Mouse (Mus musculus) R1 (cell line): ENCODE data around the gene Magi2.
A peak's percentile ranks its signal among the peaks of the same experiment; 100 is the strongest.

ENCODE experiments used
- DNase-seq: peaks from one replicate; pipeline ENCODE4 v3.0.0-alpha.2; 2018; ENCODE audit warnings: low read depth, low spot score

Magi2 gene

DNA sequence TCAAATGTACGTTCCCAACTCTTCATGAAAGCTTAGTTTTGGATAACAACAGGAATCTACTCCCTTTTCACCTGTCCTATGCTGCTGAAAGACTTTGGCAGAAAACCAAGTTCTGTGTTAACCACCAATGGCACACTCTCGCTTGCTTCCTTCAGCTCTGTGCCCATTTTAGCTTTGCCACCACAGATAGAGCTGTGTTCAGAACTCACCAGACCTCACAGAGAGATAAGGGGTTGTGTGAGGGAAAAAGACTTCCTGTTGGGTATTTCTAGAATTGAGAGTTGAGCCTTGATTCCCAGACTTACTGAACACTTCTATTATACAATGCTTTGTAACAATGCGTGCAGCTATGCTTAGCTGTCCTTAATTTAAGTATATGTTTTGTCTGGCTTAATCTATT is 705.3 kb downstream of the Magi2 start:
- DNase-seq = no peak

DNA sequence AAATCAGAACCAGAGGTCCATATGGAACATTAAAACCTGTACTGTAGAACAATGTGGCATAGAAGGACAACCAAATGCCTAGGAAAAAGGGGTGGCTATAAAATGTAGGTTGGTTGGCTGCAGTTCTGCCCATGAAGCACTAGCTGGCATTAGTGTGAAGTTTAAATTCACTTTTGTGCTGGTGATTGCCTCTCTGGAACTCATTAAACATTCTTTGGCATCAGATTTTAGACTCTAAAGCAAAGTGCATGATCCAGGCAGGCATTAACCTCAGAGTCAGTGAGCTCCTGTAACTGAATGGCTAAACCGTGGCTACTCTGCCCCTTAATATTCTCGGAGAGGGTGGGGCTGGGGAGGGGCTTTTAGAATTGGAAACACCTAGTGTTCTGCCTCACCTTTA is 706.4 kb downstream of the Magi2 start:
- no peak for DNase-seq

DNA sequence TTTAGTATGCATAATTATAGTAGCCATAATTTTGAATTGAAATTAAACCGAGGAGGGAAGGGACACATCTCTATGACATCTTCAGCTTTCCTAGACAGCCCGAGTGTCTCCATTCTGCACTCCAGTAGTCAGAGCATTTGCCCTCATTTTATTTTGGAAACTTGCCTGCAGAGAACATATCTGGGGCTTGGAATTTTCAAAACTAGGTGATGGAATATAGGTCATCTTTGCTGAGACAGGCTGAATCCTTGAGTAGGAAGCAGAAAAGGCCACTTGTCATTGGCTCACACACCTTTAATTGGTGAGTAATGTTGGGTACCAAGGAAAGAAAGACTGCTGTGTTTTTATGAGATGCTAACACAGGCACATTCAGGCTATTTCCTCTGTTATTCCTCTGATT is 724.3 kb downstream of the Magi2 start:
- DNase-seq = no peak

GRCm38 (mm10) chr5:19964113-19964512 is 737.3 kb downstream of the Magi2 start:
- no peak for DNase-seq

DNA sequence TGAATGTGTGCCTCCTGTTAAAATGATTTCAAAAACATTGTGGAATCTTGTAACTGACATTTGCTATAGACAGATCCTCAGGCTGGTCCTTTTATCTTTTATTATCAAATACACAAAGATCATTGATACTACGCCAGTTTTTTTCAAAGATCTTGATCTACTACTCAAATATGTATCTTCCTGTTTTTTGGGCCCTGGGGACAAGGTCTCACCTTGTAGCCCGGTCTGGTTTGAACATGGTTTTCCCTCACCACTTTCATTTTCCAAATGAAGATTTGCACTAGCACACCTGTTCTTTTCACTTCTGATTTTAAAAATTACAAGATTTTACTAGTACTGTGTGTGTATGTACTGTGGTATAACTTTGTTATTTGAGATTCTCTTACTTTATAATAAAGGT is 745.9 kb downstream of the Magi2 start:
- DNase-seq = no peak

DNA sequence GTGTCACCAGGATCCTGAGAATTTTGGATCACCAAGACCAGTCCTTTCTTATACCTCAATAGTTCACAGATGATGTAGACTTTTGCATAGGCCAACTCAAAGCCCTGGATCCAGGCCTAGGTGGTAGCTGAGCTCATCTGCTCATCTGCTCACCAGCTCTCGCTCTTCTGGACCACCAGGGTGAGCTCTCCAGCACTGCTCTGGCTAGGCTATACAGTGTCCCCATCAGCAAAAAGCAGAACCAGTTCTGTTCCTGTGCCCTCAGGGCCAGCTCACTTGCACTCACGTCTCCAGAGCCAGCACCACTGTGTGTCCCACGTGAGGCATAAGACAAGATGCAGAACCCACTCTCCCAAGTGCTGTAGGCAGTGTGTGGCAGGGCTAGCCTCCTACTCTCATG is 747.0 kb downstream of the Magi2 start:
- DNase-seq = no peak

- DNase-seq = no peak
Measured at GRCm38 (mm10) chr5:19981518-19981917, 754.7 kb downstream of the Magi2 start.

- no peak for DNase-seq
Measured at GRCm38 (mm10) chr5:19982031-19982430, 755.2 kb downstream of the Magi2 start.

- no peak for DNase-seq
Measured at GRCm38 (mm10) chr5:19999486-19999885, 772.6 kb downstream of the Magi2 start.

- no peak for DNase-seq
Measured at GRCm38 (mm10) chr5:19999912-20000311, 773.1 kb downstream of the Magi2 start.

DNA sequence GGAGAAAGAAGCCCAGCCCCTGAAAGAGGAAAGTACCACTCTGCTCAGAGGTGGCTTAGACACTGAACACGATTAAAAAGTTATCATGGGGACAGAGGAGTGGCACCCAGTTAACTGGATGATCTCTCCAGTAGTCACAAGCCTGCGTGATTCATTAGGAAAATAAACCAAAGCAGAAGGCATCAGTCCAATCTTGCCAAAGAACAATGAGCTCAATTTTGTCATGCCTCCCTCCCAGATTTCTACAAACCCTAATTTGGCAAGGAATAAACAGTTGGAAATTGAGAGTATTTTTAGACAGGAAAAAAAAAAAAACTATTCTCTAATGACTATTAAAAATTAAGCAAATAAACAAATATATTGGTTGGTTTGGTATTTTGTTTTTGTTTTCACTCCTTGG is 779.8 kb downstream of the Magi2 start:
- no peak for DNase-seq

GRCm38 (mm10) chr5:20007246-20007645 is 780.4 kb downstream of the Magi2 start:
- DNase-seq = no peak

- no peak for DNase-seq
Measured at GRCm38 (mm10) chr5:20010210-20010609, 783.4 kb downstream of the Magi2 start.

GRCm38 (mm10) chr5:20018063-20018462 is 791.2 kb downstream of the Magi2 start:
- DNase-seq = peak; percentile 5

DNA sequence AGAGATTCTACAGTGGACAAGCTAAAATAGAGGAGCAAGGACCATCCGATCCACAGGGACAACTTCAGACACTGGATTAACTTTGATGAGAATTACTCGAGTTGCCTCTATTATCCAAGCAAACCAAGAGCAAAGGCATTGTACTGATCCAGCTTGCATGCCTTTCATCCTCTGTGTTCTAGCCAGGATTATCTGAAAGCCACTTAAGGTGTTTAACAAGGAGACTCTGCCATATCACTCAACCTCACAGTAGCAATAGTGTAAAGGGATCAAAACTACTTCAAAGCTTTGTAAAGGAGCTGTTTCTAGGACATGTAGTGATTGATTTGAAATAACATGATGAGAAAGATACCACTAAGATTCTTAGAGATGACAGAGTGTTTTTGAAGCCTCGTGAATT is 819.8 kb downstream of the Magi2 start:
- DNase-seq = no peak

GRCm38 (mm10) chr5:20048386-20048785 is 821.5 kb downstream of the Magi2 start:
- no peak for DNase-seq

DNA sequence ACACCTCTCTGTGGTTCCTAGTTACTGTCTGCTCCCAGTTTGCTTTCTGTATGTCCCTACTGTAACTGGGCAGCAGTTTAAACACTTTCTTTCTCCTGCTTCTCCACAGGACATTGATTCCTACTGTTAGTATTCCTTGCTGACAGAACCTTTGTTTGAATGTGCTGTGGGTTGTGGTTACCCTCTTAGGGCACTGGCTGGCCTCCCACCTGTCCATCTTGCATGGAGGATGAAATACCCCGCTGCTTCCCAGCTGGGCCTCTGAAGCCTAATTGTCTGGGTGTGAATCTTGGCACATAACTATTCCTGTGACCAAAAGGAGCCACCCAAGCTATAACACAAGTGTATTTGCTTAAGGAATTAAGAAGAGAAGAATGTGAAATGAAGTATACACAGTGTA is 823.4 kb downstream of the Magi2 start:
- DNase-seq = no peak

DNA sequence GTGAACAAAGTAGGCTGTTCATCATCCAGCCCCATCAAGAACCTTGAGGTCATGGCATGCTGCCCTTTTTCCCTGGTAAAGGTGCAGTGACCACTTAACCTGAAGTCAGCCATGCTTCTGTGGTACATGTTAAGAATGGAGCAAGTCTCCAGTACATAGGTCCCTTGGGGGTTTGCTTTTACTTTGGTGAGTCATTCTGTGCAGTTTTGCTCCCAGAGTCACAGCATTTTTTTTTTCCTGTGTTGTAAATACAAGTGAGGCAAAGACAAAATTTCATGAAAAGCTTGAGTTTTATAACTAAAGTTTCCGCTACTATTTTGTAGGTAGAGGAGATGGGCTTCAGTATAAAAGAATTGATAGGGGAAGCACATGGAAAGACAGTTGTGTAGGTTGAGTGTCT is 828.2 kb downstream of the Magi2 start:
- DNase-seq = no peak

DNA sequence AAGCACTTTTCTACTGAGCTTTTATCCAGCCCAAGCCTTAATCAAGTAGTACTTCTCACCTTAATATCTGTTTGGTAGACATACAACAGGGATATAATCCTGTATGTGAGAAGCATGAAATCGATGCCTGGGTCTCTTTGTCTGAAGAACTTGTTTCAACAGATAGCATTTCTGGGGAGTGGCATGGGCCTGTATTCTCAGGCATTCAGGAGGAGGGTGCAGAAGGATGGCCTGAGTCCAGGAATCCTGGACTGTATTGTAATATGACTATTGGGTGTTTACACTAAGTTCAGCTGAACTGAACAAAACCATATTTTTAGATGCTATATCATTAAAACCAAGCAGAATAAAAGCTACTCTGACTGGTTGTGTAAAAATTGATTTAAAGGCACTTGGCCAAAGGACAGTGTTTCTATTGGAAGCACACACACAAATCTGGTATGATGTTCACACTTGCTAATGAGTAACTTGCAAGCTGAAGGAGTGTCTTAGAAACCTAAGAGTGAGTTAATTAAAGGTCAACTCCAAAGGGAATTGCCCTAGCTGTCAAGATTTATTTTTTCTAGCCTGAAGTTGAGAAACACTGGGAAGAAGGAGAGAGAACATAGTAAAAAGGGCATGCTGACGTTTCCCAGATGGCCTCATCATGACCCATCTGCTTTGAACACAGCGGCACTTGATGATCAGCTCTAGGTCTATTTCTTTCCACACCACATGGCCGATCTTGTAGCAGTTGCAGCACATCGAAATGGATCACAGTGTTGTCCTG is 829.4 kb downstream of the Magi2 start:
- no peak for DNase-seq

DNA sequence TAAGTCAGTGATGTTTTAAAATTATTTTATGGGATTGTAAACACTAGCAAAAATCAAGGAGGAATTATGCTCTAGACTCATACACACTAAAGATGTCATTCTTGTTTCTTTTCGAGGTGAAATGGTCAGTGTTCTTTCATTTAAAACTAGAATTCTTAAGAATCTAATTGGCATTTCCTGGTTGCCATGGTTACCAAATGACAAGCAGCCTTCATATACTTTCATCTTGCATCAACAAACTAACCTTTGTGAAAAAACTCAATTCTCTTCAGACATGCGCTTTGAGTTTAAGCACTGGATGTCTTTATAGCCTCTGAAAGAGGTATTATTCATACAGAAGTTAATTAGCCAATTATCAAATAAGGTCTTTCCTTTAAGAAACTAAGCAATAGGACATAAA is 830.0 kb downstream of the Magi2 start:
- no peak for DNase-seq

- DNase-seq = no peak
Measured at GRCm38 (mm10) chr5:20062011-20062410, 835.2 kb downstream of the Magi2 start.

- DNase-seq = peak; percentile 8
Measured at GRCm38 (mm10) chr5:20065081-20065480, 838.2 kb downstream of the Magi2 start.

- DNase-seq = no peak
Measured at GRCm38 (mm10) chr5:20068496-20068895, 841.7 kb downstream of the Magi2 start.

- no peak for DNase-seq
Measured at GRCm38 (mm10) chr5:20068921-20069486, 842.2 kb downstream of the Magi2 start.
